Mouse (Mus musculus) kidney, adult 2 months (tissue): ENCODE measurements around the gene Plpp4. TPM values are rescaled to one million over a fixed set of nuclear protein-coding genes. Genes with fewer than 3 reads are reported as not detected.

ENCODE experiments used
- DNase-seq: peaks from one replicate; pipeline ENCODE4 v3.0.0; 2021
- H3K27ac ChIP-seq: fragments of 200-500 bp; 2 replicates; pipeline ENCODE4 v1.5.1; 2012; ENCODE audit warnings: low read depth, low read length, control low read depth, inconsistent platforms; ENCODE audit not compliant: insufficient read depth
- H3K27me3 ChIP-seq: fragments of 200-500 bp; replicated peaks from 2 replicates; pipeline ENCODE4 v1.6.1; 2012; ENCODE audit warnings: mild to moderate bottlenecking, moderate library complexity, low read length, inconsistent platforms; ENCODE audit not compliant: control insufficient read depth, insufficient read depth
- H3K36me3 ChIP-seq: fragments of 200-500 bp; 2 replicates; pipeline ENCODE4 v1.6.1; 2012; ENCODE audit warnings: mild to moderate bottlenecking, moderate library complexity, low read length, inconsistent platforms; ENCODE audit not compliant: control insufficient read depth, insufficient read depth
- H3K4me1 ChIP-seq: fragments of 200-500 bp; 2 replicates; pipeline ENCODE4 v1.6.1; 2011; ENCODE audit warnings: low read length; ENCODE audit not compliant: control insufficient read depth, insufficient read depth
- H3K4me3 ChIP-seq: fragments of 200-500 bp; 2 replicates; pipeline ENCODE4 v1.5.1; 2011; ENCODE audit warnings: mild to moderate bottlenecking, low read depth, low read length, control low read depth; ENCODE audit not compliant: insufficient read depth
- CTCF ChIP-seq: fragments of 200-500 bp; conservative IDR thresholded peaks from 2 replicates; pipeline ENCODE4 v1.5.1; 2011; ENCODE audit warnings: low read depth, mild to moderate bottlenecking, control low read depth, low read length, moderate library complexity, mixed read lengths; ENCODE audit not compliant: insufficient read depth, insufficient read length
- POLR2A ChIP-seq: fragments of 200-500 bp; IDR thresholded peaks from one replicate; pipeline ENCODE4 v1.6.1; 2011; ENCODE audit warnings: low read depth, low read length, control low read depth
- WGBS: fragments of 180-500 bp; shearing (Covaris S2); methylation state at CpG from one replicate; pipeline ENCODE4 v1.1.7; 2018; 5-methylcytosine and 5-hydroxymethylcytosine counted together
- polyA plus RNA-seq: library from polyadenylated mRNA; depleted of rRNA; stranded (reverse); fragments of >200 nt; gene quantifications from 2 replicates; pipeline ENCODE4 v1.2.3, GENCODE M21; 2012

The Plpp4 gene
- polyA plus RNA-seq, 1 experiment = 0.27 TPM

- H3K4me1 ChIP-seq = no peaks in the 10 kb centered on the region
- no peak for TF ChIP-seq POLR2A
- no peak for TF ChIP-seq CTCF
- H3K27me3 ChIP-seq = no peaks in the 10 kb centered on the region; the same call in 1 of the 2 replicates
- DNase-seq = no peak
- H3K36me3 ChIP-seq = no peaks in the 10 kb centered on the region
- no peak overlapping the region for H3K27ac ChIP-seq
- no peak overlapping the region for H3K4me3 ChIP-seq
Observed at GRCm38 (mm10) chr7:129250981-129251380, 5.8 kb upstream of the Plpp4 start.

- no peak for TF ChIP-seq CTCF
- Histone ChIP-seq H3K27ac (no peak overlapping the region), H3K4me1 (no peaks in the 10 kb centered on the region), H3K36me3 (no peaks in the 10 kb centered on the region), H3K4me3 (no peak overlapping the region), H3K27me3 (no peaks in the 10 kb centered on the region)
- 76% methylated on average over 6 of the region's 6 CpGs for WGBS
- no peak for DNase-seq
Observed at GRCm38 (mm10) chr7:129253406-129253805, 3.4 kb upstream of the Plpp4 start.

GRCm38 (mm10) chr7:129254126-129254525, 2.7 kb upstream of the Plpp4 start:
- Histone ChIP-seq H3K36me3 (no peaks in the 10 kb centered on the region), H3K4me1 (no peaks in the 10 kb centered on the region), H3K27me3 (no peaks in the 10 kb centered on the region), H3K4me3 (no peak overlapping the region), H3K27ac (no peak overlapping the region)
- DNase-seq = no peak
- TF ChIP-seq POLR2A (no peak), CTCF (no peak)
- WGBS = 89% methylated on average over 1 of the region's 1 CpGs

GRCm38 (mm10) chr7:129255406-129255805, 1.4 kb upstream of the Plpp4 start:
- H3K27ac ChIP-seq = no peak overlapping the region
- 89% methylated on average over 6 of the region's 6 CpGs for WGBS
- TF ChIP-seq POLR2A (no peak), CTCF (no peak)
- no peaks in the 10 kb centered on the region for H3K36me3 ChIP-seq
- no peaks in the 10 kb centered on the region for H3K27me3 ChIP-seq
- H3K4me3 ChIP-seq = no peak overlapping the region
- H3K4me1 ChIP-seq = no peaks in the 10 kb centered on the region
- DNase-seq = no peak

- no peak overlapping the region for H3K4me3 ChIP-seq
Observed at GRCm38 (mm10) chr7:129257374-129258018, 665 bp downstream of the Plpp4 start.

GRCm38 (mm10) chr7:129258331-129258730, 1.5 kb downstream of the Plpp4 start:
- H3K27ac ChIP-seq = no peak overlapping the region
- DNase-seq = no peak
- TF ChIP-seq CTCF (no peak), POLR2A (no peak)
- WGBS = 75% methylated on average over 7 of the region's 7 CpGs
- H3K27me3 ChIP-seq = no peaks in the 10 kb centered on the region
- H3K4me3 ChIP-seq = no peak overlapping the region
- no peaks in the 10 kb centered on the region for H3K4me1 ChIP-seq
- no peaks in the 10 kb centered on the region for H3K36me3 ChIP-seq

More at GRCm38 (mm10) chr7:129257374-129258018, 665 bp downstream of the Plpp4 start:
- no peak for DNase-seq
- Histone ChIP-seq H3K36me3 (no peaks in the 10 kb centered on the region), H3K27ac (no peak overlapping the region), H3K4me1 (no peaks in the 10 kb centered on the region), H3K27me3 (no peaks in the 10 kb centered on the region)
- no peak for TF ChIP-seq CTCF
- TF ChIP-seq POLR2A = no peak
- WGBS = 15% methylated on average over 13 of the region's 13 CpGs

GRCm38 (mm10) chr7:129259195-129259594, 2.4 kb downstream of the Plpp4 start:
- H3K27ac ChIP-seq = no peak overlapping the region
- no peaks in the 10 kb centered on the region for H3K4me1 ChIP-seq
- no peaks in the 10 kb centered on the region for H3K36me3 ChIP-seq
- no peak for TF ChIP-seq POLR2A
- DNase-seq = no peak
- no peaks in the 10 kb centered on the region for H3K27me3 ChIP-seq
- H3K4me3 ChIP-seq = no peak overlapping the region
- whole genome bisulfite sequencing = 81% methylated on average over 6 of the region's 6 CpGs

GRCm38 (mm10) chr7:129273867-129274266, 17.0 kb downstream of the Plpp4 start:
- TF ChIP-seq CTCF = no peak
- TF ChIP-seq POLR2A = no peak
- WGBS = 88% methylated on average over 4 of the region's 4 CpGs
- no peak overlapping the region for H3K4me3 ChIP-seq
- H3K27me3 ChIP-seq = no peaks in the 10 kb centered on the region
- no peaks in the 10 kb centered on the region for H3K4me1 ChIP-seq
- DNase-seq = no peak
- H3K27ac ChIP-seq = no peak overlapping the region
- no peaks in the 10 kb centered on the region for H3K36me3 ChIP-seq
